Mouse (Mus musculus) heart, adult 11 months (tissue): ENCODE measurements at regions not wholly inside any gene's neighbourhood (a gene's known extent, or its start where the extent isn't known, plus 50 kb on each side); places are given as distances from the start of the nearest gene placed in this dataset.

ENCODE experiments used
- DNase-seq: peaks from one replicate; pipeline ENCODE4 v3.0.0; 2022

DNA sequence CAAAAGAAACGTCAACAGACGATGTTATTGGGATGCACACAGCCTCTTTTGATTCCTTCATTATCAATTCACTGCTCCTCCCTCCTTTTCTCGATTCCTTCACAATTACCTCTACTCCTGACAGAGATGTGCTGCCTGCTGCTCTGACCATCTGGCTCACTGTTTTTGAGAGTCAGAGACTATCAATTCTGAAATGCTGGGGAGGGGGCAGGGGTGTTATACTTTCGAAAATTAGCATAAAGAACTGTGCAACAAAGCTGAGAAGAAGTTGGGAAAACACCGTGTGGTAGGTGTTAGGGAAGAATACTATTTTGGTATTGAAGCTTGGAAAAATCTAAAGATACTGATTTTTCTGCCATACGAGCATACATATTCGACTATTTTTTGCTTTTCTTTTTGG, 96.4 kb downstream of the Nedd1 start:
- no peak for DNase-seq

DNA sequence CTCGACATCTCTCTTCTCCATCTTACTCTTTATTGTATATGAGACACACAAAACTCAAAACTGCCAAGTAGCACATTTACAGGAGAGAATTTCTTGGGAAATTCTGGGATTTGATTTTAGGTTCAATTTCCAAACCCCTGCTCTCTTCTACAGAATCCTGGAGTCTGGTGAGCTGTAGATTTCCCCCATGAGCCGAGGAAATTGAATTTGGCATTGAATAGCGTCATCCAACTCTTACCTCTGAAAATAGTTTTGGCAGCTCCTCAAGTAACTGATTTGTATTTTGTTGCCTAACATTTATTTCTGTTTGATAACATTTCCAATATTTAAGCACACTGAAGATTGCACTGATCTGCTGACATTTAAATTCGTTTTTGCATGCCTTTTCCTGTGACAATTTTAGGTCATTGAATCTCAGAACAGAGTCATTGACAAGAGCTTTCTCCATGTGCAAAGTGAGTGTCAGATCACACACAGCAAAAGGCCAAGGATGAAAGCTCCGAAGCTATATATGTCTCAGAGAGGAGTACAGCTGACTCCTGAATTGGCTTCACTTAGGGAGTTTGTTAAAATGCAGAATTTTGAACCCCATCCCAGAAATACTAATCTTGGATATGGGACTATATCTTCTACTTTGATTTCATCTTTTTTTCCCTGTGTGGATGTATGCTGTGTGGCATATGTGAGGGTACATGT, 106.4 kb downstream of the Nedd1 start:
- no peak for DNase-seq

DNA sequence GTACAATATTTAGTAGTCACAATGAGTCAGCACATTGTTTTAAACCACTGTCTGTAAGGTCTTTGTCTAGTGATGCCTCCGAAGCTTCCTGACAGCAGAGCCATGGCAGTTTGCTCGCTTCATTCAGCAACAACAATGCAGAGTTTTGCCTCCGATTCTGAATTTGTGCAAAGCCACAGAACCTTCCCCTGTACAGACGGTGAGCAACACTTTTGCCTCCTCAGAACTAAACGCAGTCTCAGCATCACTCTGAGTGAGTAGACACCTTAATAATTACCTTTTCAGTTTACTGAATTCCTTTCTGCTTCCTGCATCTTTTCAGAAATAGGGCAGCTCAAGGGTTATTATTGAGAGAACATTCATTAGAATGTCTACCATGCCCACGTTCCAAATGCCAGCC, 107.9 kb downstream of the Nedd1 start:
- peak; percentile 8 for DNase-seq

DNA sequence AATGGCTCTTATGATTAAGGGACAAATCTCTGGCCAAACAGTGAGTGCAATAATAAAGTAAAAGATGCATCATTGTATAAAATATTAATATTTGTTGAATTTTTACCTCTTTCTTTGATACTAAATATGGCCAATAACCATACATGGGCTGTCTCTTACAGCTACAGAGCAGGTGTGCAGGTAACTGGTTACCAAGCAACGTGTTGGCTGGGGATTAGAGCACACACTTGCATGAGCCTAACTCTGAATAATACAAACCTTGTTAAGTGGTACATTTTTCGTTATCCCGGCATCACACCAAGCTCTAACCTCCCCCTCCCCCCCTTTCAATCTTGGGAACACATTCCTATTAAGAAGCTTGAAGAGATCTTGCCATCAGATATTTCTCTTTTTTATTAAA, 111.2 kb downstream of the Nedd1 start:
- DNase-seq: no peak

DNA sequence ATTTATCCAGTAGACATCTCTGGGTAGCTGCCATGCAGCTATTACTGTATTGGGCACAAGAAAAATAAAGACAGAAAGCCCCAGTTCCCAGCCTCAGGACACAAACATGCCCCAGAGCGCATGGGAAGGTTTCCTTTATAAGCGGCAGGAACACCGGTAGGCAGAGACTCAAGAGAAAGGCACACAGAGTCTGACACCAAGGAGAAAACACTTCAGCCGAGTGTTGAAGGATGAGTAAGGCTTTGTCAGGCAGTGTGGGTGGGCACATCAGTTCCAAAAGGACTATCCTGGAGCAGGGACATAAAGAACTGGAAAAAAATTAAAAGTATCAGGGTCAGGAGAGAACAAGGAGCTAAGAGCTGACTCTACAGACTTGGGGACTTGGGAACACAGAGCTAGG, 115.5 kb downstream of the Nedd1 start:
- peak; percentile 58 for DNase-seq

DNA sequence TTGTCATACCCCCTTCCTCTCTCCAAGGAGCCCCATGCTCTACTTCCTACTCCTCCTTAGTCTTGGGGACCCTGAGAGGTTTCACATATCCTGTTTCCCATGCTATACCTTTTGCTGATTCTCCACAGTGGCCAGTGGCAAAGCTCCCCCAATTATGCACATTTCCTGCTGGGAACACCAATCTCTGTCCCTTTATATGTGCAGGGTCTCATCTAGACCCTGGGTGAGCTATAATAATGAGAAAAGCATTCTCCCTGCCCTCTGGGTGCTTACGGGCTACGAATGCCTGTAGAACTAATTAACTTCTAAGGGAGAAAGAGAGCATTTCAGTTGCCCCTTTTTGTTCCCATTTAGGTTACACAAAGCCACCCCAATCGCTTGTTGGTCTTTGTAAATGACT, 116.6 kb downstream of the Nedd1 start:
- peak; percentile 33 for DNase-seq

DNA sequence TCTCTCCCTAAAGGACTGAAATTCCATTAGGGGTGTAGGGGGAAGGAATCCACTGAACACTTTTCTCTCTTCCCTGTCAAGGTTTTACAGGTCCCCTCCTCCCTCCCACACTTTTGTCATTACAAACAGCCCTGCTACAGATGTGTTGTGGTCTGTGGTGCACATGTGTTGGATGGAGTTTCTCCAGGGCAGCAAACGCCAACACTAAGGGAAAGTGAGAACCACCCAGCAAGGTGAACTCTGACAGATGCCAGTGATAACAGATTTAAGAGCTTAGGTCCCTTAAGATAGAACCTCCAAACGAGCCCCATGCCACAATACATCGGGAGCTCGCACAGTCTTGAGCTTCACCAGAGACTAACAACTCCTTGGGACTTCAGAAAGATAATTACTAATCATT, 122.1 kb downstream of the Nedd1 start:
- DNase-seq: peak; percentile 64

DNA sequence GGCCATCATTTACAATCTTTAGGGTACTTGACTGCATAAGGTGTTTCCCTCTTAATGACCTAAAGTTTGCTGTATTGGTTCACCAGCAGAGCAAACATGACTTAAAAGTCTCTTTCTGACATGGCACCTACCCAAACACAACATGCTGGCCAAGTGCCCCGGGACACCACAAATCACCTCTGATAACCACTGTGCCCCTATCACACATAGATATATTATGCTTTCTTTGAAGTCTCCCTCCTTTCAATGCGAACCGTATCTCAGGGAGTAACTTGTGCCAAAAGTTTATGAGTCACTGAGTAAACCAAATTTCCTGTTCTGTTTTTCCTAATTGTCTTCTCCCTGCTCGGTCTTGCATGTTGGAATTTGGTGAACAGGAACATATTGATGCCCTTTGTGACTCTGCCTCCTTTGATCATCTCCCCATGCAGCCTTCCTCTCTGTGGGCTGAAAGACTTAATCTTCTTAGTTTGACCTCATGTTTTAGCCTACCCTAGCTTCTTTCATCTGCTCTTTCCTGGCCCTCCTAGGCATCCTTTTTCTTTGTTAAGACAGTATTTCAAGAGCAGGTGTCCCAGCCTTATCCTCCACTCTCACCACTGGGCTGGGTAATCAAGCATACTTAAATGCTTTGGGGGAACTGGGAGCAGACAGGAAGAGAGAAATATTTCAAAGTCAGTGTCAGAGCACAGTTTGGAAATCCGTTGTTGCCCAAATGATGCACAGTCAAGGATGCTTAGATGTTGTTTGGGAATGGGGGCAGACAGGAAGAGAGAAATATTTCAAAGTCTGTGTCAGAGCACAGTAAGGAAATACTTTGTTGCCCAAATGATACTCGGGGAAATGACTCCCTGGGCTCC, 126.5 kb downstream of the Nedd1 start:
- no peak for DNase-seq

DNA sequence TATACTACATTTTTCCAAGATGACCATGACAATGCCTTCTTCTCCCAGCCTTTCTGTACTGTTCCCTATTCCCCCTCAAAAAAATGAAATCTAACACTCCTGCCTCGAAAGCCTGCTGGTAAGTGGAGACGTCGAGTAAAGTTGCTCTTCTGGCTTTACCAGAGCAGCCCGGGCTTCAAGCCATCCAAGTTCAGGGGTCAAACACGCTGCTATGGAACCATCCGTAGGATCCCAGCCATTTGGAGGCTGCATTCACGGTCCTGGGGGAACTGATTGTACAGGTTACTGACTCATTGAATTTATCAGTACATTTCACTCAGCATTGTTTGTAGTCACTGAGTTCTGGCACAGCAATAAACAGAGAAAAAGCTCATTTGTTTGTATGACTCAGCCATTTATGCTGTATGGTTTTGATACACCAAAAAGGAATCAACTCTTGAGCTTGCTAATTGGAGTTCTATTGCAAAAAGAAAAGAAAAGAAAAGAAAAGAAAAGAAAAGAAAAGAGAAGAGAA, 128.2 kb downstream of the Nedd1 start:
- no peak for DNase-seq

DNA sequence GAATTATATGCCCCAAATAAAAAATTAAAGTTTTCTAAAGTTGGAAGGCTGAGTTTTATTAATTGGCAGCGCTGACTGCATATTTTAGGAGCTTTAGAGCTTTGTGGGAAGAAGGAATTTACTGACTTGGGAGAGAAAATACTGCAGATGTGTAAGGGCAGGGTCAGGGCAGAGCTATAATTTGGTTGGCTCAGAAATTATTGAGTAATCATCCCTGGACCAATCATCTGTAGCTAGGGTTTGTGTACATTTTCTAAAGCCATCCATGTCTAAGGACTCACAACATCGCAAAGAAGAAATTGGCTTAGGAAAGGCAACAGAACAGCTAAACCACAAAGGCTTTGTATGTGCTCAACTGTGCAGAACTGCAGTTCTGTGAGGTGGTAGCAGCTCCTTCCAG, 143.3 kb downstream of the Nedd1 start:
- DNase-seq: no peak

DNA sequence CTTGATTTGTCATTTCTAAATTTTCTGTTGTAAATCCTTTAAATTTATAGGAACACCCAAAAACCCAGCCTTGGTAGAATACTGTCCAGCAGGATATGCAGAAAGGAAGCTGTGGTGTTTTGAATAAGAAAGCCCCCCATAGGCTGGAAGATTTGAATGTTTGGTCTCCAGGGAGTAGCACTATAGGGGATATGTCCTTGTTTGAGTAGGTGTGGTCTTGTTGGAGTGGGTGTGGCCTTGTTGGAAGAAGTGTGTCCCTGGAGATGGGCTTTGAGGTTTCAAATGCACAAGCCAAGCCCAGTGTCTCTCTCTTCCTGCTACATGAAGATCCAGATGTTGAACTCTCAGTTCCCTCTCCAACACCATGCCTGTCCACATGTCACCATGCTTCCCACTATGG, 151.7 kb downstream of the Nedd1 start:
- no peak for DNase-seq

DNA sequence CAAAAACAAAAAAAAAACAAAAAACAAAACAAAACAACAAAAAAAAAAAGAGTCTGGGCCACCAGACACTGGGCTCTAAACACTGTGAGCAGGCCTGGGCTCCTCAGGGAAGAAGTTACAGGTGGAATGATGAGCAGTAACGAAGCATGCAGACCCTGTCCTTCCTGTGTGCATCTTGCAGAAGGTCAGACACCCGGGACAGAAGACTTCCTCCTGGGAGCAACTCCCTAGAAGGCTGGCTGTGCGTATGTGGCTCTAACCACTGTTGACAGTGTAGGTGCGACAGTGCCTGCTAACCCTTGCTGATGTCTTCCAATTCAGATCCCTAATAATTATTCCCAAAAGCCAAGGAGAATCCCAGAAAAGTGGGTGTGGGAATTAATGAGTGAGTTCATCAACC, 164.8 kb downstream of the Nedd1 start:
- no peak for DNase-seq

DNA sequence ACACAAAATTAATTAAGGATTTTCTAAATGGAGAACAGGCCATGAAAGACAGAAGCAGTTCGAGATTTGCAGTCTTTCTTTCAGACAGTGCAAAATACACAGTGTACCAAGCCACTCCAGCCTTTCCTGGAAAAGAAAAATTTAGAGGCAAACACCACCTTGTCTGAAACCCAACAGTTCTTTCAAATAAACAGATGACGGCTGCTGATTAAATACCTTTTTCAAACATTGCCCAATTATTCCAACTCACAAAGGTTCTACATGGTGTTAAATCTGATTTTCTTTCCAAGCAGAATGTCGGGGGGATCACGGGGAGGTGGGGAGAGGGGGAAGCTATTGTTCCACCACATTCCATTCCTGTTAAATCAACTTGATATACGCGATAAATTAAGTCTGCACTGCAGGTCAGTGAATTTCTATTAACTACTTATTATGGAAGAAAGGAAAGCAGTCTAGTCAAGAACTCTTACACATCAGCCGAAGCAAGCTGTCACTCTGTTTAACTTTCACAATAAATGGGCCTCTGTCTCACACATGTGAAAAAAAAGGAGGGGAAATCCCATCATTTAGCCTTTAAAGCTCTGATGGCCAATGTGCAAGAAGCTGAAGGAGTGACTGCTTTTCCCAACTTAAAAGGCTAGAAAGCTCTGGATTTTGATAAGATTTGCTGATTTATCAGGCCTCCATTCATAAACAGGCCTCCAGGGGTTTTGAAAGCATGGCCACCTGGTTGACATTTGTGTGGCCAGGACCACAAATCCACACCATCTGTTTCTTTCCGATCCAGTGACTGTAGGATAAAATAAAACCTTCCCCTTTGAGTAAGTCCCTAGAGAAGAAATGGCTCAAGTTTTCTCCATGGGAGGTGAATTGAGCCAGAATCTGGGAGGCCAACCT, 165.4 kb downstream of the Nedd1 start:
- DNase-seq: no peak

DNA sequence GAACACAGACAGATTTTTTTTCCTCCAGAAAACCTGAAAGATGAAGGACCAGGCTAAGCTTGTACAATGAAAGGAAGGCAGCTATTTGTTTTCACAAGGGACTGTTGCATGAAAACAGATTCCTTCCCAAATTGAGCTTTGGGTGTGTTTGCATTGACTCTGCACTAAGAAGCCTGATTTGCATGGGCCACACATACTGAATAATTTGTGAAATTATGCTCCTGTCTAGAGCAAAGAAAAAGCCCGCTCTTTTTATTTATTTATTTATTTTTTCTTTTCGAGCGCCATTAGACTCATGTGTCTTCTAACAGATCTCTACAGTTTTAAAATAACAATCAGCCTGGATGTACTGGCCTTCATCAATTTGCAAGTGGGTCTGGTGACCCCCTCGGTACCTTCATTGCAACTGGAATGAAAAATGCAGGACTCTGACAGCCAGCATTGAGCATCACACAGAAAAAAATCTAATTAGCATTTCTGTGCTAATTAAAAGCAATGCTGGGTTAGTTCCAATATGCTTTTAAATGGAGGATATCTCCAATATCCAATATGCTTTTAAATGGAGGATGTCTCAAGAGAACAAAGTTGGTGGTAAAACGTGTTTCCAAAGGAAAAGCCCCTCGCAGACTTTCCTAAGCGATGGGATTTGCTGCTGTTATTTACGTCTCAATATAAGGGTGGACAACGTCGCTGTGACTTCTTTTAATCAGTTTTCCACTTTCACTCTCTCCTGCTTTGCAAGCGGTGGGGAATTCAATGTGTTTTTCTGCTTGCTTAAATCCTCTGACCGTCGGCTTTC, 166.3 kb downstream of the Nedd1 start:
- DNase-seq: no peak

DNA sequence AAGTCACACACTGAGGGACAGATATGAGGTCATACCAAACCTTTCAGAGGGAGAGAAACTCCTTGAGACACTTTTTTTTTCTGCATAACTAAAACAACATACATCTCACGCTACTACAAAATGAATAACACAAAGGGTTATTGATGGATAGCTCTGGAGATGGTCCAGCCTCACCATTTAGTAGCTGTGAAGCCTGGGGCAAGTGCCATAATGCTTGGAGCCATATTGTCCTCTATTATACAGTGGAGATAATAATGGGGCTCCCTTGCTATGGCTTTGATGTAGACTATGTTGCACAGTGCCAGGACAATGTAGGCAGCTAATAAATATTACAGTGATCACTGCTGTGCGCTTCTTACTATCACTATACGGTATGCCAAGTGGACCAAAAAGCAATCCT, 168.3 kb downstream of the Nedd1 start:
- DNase-seq: no peak

DNA sequence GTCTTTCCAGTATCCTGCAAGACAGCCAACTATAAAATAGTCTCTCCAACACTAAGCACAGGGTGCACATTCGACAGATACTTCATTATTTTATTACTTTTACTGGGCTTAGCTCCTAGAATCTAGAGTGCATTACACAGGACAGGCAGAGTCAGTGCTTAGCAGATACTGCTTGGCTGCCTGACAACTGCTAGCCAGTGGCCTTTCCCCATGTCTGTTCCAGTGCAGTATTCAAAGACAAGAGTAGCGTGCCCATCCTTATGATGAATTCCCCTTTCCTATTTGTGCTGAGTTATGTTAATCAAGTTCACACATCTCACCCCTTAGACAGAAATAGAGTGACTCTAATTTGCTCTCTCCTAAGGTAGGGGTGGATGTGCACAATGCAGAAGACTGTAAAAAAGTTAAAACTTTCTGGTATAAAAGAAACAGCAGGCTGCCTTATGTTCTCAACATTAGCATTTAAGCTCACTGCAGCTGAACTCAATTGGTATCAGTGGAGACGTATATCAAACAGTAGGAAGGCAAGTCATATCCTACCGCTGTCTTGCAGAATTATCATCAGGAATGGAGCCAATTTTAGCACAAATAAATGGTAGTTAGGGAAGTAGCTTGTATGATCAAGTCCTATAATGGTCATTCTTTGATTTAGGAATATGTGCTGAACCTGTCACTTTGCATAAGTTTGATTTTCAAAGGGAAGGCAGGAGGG, 173.2 kb downstream of the Nedd1 start:
- DNase-seq: no peak

DNA sequence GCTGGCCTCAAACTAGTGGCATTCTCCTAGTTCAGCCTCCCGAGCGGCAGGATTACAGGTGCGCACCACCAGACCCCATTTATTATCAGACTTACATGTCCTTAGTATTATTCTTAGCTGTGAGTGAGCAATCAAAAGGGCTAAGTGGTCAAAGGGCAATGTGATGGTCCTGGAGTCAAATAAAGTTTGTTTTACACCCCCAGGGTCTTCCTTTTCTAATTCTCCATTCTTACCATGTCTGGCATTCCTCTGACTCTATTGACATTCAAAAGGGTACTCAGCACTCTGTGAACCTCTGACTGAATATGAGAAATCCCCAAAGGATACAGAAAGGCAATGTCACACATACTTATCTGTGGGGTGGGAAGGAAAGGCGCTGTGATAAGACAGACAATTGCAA, 183.8 kb downstream of the Nedd1 start:
- DNase-seq: no peak

DNA sequence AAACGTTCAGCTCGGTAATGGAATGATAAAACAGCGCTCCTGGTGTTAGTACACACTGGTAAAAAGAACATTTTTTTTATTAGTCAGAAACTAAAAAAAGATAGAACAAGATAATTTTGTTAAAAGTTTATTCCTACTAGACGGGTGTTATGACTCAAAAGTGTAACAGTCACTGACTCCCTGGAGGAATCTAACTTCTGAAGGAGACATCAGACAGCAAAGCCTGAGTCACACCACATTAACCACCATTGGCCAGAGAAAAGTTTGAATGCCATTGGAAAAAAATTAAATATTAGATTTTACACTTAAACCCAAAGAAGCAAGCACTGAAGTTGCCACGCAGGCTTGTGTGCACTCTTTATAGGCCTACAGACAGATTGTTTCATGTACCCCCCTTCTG, 205.3 kb downstream of the Nedd1 start:
- no peak for DNase-seq

DNA sequence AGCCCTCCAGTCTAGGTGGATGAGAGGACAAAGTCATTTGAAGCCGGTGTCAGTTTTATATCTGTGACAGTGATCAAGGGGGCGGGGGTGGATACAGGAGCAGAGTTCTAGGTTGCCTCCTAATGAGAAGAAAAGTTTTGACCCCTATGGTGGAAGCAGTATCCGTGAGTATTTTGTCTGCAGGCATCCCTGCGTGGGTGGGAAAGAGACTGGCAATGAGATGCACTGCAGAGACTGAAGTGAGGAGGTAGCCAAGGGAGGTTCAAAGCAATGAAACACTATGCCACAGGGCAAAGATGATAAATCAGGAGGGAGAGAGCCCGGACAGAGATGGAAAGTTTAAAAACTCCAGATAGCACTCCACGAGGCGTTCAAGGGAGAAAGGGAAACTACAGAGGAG, 210.5 kb downstream of the Nedd1 start:
- no peak for DNase-seq

DNA sequence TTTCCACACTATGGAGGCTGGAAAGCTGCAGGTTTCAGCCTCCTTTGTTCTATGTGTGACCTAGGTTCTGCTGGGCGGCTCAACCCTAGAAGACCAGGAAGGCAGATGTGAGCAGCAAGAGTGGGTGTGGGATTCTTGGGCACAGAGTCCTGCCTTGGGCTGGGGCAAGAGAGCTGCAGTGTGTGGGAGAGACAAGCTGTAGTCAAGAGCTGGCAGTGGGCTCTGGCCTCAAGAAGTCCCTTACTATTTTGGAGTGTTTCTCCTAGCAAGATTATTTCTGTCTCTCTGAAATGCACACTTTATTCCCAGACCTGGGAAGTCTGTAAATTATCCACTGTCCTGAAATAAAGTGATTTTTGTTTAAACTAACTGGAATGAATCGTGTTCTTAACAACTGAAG, 211.5 kb downstream of the Nedd1 start:
- DNase-seq: no peak

DNA sequence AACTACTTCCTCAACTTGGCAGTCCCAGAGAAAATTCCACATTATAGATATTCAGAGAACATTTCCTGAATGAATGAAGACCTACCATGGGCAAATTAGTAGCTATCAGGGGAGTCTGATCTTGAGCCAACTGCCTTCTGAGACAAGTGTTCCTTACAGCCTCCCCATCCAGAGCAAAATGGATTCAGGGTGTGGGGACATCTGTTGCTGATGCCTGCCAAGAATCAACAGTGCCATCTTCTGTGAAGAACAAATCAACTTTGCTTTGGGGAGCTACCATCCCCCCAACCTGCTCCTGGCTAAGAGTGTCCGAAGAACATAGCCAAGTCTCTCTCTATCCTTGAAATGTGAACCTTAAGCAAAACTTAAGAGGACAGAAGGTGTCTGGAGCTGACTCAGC, 217.9 kb downstream of the Nedd1 start:
- DNase-seq: no peak

DNA sequence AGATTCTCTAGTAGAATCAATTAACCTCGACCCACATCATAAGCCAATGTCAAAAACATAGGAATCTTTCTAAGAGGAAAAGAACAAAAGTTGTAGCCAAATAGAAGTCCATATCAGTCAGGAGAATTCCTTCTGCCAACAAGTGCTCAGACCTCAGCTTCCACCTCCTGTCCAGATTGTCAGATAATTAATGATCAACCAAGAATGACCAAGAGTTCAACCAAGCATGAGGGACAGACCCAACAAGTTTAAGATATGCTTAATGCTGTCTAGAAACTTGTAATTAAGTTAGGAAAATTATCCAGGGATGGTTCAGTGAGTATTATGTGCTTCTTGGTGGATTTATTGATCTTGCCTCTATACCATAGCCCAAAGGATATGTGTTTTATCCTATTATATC, 238.6 kb downstream of the Nedd1 start:
- no peak for DNase-seq
